Mouse (Mus musculus) gastrocnemius, adult 2 months (tissue): ENCODE measurements around the gene Adgrd1. TPM values are rescaled to one million over a fixed set of nuclear protein-coding genes. Genes with fewer than 3 reads are reported as not detected.

Experiments
- DNase-seq: peaks from one replicate; pipeline ENCODE4 v3.0.0; 2022
- H3K27ac ChIP-seq: fragments of 200-600 bp; 2 replicates; pipeline ENCODE4 v1.8.1; 2022; ENCODE audit warnings: mild to moderate bottlenecking
- H3K4me3 ChIP-seq: fragments of 200-600 bp; 2 replicates; pipeline ENCODE4 v1.8.1; 2022; ENCODE audit warnings: mild to moderate bottlenecking, moderate library complexity
- CTCF ChIP-seq: fragments of 200-600 bp; IDR thresholded peaks from 2 replicates; pipeline ENCODE4 v1.8.1; 2022; ENCODE audit warnings: antibody characterized with exemption, mild to moderate bottlenecking, moderate library complexity
- intact Hi-C: fragments of 180-260 bp; cut with DNase I; formaldehyde crosslinking; loops from one replicate; pipeline ENCODE4 v1.15.1; 2025
- long read RNA-seq, 2 experiments: library from polyadenylated mRNA; stranded (forward); transcript quantifications; one replicate each; pipeline ENCODE4 v2.0.0; 2021
- total RNA-seq, 2 experiments: library from RNA; stranded (reverse); gene quantifications; 2 replicates each; pipeline ENCODE4 v1.2.3; 2021

Gene Adgrd1
- total RNA-seq: 1 to 10 TPM; 5.6 to 6.0 TPM
- long read RNA-seq, experiment 1, partial matches to known transcripts: 3 of 4 reads
- long read RNA-seq, experiment 1, other reads (novel, unspliced or antisense): 1 of 4 reads
- long read RNA-seq, experiment 2, partial matches to known transcripts: 1 of 1 reads
- long read RNA-seq, experiment 2, other reads (novel, unspliced or antisense): 0 of 1 reads

DNA sequence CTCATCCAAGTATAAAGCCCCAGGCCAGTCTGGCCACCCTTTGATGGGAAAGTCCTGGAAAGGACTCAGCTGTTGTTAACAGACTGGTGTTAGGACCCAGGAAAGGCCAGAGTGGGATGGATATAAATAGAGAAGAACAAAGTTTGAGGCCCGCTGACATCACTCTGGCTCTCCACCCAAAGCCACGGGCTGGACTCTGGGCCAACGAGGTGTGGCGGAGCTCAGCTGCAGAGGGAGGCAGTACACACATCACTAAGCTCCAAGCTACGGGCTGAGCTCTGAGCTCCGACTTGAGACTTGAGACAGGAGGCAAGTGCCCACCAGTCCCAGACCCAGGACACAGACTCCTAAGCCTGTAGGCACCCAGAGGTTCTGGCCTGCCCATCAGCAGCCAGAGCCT lies at the start of gene Adgrd1:
Gene Adgrd1, plus strand, starts transcription at position 240 of the 400 bp plus-strand sequence.
- TF ChIP-seq CTCF: no peak
- Histone ChIP-seq H3K27ac (peak within 1 kb of the TSS; percentile 84), H3K4me3 (peak within 1 kb of the TSS; percentile 68)
- intact Hi-C loops: no loop called here
- DNase-seq: peak; percentile 86

DNA sequence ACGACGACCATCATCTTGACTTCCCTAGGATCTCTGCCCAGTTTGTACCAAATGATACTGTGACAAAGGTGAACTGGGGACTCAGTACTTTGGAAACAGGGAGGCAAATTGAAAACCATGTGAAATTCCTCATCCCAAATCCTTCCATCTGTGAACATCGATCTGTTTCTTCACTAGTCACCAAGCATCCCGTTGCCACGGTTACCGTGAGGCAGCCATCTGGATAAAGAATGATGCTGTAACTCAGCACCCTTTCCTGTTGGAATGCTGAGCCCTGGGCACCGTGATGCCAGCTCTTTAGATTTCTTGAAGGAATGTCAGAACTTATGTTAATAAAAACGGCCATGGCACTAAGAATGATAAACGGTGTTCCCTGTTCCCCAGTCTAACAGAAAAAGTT lies 47.2 kb upstream of the Adgrd1 start:
- no peak for TF ChIP-seq CTCF
- no peak overlapping the region for H3K27ac ChIP-seq
- DNase-seq: no peak
- intact Hi-C loops: no loop called here
- no peak overlapping the region for H3K4me3 ChIP-seq

DNA sequence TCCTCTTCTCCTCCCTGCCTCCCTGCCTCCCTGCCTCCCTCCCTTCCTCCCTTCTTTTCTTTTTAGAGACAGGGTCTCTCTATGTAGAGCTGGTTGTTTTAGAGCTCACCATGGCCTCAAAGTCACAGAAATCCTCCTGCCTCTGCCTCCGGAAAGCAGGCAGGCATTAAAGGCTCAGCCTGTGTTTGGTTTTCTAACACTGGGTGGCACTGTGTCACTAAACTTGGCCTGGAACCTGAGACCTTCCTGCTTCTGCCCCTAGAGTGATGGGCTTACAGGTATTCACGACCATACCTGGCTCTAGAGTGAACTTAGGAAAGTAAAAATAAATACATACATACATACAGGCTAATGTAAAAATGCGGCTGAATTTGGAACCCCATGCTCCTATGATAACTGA lies 44.6 kb upstream of the Adgrd1 start:
- no peak for DNase-seq
- Histone ChIP-seq H3K27ac (no peak overlapping the region), H3K4me3 (no peak overlapping the region)
- intact Hi-C loops: no loop called here
- TF ChIP-seq CTCF: no peak

DNA sequence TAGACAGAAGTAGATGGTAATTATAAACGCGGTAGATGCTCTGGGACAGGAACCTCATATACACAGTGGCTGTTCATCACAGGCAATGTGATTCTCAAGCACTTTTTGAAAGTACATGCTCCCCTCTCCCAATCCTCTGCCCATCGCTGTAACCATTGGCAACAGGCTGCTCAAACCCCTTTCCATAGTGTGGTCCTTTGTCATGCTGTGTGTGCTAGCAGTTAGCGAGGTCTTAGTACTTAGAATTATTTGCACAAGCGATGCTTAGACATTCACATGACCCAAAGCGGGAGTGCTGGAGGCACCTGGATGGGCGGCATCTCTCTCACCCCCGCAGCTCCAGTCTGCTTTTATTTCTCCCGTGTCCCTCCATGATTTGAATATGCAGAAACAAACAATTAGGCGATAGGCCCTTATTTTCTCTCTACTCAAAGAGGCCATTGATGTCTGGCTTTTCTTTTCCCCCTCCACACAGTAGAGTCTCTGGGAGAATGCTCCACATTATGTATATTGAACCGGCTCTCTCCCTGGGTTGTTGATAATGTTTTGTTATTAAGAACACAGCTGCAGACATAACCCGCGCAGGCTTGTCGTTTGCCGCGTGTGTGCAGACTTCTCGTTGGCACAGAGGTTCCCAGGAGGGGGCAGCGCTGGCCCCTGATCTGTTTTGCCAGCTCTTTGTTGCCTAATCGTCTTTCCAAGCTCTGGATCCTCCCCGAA lies 43.8 kb upstream of the Adgrd1 start:
- Histone ChIP-seq H3K4me3 (no peak overlapping the region), H3K27ac (no peak overlapping the region)
- intact Hi-C loops: no loop called here
- TF ChIP-seq CTCF: no peak
- DNase-seq: no peak

DNA sequence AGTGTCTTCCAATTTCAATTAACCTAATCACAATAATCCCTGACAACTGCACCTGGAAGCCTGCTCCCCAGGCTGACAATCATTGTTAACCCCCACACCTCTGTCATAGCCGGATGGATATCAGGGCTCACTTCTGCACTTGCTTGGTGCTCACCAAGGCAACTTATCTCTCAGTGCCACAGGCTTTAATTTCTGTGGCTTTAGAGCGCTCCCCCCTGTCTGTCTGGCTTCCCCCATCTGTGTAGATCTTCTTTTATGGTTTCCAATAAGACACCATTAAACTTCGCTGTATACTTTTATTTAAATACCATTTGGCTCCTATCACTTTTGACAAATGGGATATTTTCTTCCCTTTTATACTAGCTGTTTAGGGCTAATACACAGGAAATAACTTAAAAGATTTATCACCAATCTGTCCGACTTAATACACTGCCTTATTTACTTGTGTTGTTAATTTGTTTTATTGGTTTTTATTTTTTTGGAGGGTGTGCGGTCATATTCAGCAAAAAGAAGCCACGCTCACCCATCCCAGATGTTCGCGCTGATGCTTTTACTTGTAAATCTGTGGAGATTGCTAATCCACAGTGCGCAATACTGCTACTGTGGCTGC lies 41.8 kb upstream of the Adgrd1 start:
- H3K27ac ChIP-seq: no peak overlapping the region
- no peak for DNase-seq
- intact Hi-C loops: no loop called here
- TF ChIP-seq CTCF: no peak
- no peak overlapping the region for H3K4me3 ChIP-seq

DNA sequence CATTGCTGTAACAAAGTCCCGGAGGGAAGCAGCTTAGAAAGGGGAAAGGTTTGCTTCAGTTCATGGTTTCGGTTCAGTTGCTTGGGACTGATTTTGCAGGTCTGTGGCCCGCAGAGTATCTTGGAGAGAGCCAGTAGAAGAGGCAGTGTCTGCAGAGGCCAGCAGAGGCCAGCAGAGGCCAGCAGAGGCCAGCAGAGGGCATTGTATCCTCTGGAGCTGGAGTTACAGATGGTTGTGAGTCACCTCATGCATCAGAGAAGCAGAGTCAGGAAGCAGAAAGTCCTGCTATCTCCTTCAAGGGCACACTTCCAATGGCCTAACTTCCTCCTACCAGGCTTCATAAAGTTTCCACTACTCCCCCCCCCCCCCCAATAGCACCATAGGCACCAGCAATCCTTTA lies 37.4 kb upstream of the Adgrd1 start:
- no peak for DNase-seq
- intact Hi-C loops: no loop called here
- Histone ChIP-seq H3K27ac (no peak overlapping the region), H3K4me3 (no peak overlapping the region)
- TF ChIP-seq CTCF: peak; percentile 10; the same call in 1 of the 2 replicates

DNA sequence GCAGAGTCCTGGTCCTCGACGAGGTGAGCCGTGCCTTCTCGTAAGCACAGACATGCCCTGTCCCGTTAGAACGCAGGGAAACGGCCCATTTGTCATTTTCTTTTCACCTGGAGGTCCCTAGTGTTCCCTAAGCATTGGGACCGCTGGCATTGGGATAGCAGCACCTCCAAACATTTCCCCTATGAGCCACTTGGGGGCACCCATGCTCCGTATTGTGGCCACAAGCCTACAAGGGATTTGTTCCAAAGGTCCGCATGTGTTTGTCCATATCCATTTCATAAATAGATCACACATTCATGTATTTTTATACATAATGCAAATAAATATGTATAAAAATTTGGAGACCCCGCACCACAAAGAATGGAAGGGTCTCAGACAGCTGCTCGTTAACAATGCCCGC lies 35.0 kb upstream of the Adgrd1 start:
- Histone ChIP-seq H3K4me3 (no peak overlapping the region), H3K27ac (no peak overlapping the region)
- DNase-seq: peak; percentile 58
- peak; percentile 64 for TF ChIP-seq CTCF
- intact Hi-C loops: loop anchor here (10.0 kb wide), 1 partner anchor 113 kb away; no protein-coding TSS in a partner anchor

DNA sequence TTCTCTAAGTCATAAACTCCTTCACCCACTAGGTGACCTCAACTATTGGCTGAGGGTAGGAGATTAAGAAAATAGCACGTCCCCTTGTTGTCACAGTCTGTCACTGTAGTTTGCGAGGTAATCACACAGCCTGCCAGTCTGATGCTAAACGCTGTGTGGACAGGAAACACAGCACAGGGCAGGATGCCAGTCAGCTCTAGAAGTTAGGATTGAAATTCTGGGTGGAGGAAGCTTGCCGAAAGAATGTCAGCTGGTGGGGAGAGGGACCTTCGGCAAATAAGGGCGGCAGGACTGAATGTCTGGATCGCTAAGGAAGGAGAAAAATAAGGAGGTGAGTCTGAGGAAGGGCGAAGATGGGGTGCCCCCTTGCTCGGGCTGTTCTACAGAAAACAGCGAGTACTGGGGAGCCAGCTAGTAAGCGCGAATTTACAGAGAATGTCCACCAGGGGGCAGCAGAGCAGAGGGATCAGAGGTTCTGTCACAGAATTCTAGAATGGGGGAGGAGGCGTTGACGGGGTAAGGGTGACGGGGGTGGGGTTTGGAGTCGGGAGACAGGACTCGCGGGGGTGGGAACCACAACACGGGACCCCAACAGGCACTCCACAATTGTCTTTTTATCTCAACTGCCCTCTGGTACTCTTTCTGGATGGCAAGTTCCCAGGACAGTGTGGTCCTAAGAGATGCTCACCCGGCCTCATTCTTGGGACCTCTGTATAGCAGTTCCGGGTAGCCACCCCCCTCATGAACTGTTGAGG lies 33.3 kb upstream of the Adgrd1 start:
- H3K27ac ChIP-seq: 0 out of 2 replicates have a peak overlapping the region, but pooled peaks have one; percentile 4
- intact Hi-C loops: loop anchor here (2.0 to 10.0 kb wide), 2 partner anchors 112 to 524 kb away; no protein-coding TSS in a partner anchor
- TF ChIP-seq CTCF: peak; percentile 74
- peak overlapping the region; percentile 47 for H3K4me3 ChIP-seq
- DNase-seq: peak; percentile 84

DNA sequence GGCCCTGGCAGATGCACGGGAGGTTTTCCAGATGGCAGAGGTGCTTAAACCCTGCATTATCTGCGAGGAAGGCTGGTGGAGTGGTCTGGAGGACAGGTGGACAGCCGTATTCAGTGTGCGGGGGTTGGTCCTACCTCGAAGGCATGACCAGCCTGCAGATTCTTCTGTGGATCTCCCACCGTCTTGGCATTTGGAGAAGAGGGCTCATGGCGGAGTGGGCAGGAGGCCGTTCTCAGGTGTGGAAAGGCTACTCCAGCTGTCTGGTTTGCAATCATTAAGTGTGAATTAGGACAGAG lies 32.8 kb upstream of the Adgrd1 start:
- intact Hi-C loops: loop anchor here (2.0 to 10.0 kb wide), 2 partner anchors 111 to 523 kb away; no protein-coding TSS in a partner anchor
- H3K4me3 ChIP-seq: peak overlapping the region; percentile 47; the same call in 1 of the 2 replicates
- peak; percentile 21 for DNase-seq
- no peak for TF ChIP-seq CTCF
- 0 out of 2 replicates have a peak overlapping the region, but pooled peaks have one; percentile 4 for H3K27ac ChIP-seq

DNA sequence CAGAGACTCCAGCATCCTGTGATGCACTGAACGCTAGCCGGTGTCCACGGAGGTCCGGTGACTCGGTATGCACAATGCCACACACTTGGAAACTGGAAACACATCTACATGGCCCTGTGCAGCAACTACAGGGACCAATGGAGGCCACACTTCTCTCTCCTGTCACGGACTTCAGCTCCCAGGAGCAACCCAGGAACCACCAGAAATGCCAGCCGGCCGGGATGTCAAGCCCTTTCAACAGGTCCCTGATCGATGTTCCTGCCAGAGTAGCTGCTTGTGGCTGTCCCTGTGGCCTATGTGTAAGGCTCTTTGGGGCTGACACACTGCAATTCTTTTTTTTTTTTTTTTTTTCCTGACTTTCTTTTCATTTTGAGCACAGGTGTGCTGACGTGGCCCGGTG lies 32.4 kb upstream of the Adgrd1 start:
- intact Hi-C loops: loop anchor here (10.0 kb wide), 1 partner anchor 111 kb away; no protein-coding TSS in a partner anchor
- no peak for TF ChIP-seq CTCF
- Histone ChIP-seq H3K27ac (no peak overlapping the region), H3K4me3 (no peak overlapping the region)
- DNase-seq: no peak

DNA sequence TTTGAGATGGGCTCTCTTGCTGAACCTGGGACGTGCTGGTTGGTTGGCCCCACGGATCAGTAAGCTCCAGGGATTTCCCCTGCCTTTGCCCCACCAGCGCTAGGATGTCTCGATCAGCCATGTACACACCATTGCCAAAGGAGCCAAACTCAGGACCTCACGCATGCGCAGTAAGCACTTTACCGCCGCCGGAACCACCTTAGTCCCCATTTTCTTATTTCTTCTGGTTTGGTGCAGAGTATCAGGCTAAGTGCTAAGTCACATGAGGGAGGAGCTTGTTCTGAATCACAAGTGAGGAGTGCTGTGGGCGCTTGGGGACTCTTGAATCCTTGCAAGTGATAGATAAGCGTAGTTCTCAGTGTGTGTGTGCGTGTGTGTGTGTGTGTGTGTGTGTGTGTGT lies 31.2 kb upstream of the Adgrd1 start:
- H3K4me3 ChIP-seq: no peak overlapping the region
- no peak for TF ChIP-seq CTCF
- DNase-seq: peak; percentile 21
- intact Hi-C loops: loop anchor here (10.0 kb wide), 1 partner anchor 110 kb away; no protein-coding TSS in a partner anchor
- peak overlapping the region; percentile 79 for H3K27ac ChIP-seq

DNA sequence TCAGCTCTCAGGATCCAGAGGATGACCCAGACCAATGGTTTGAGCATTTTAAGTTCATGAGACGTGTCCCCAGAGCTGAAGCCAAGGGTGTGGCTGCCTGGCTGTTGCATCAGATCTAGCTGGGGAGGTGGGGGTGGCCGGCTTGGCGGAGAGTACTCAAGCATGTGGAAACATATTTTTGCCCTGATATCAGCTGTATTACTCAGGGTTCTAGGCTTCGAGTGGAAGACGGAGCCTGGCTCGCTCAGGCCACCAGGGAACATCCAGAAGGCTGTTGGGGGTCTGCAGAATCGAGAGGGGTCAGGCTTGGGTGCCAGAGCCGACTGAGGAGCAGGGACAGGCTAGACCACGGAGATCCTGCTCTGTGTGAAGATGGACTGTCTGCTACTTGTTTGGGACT lies 30.6 kb upstream of the Adgrd1 start:
- no peak overlapping the region for H3K4me3 ChIP-seq
- no peak for TF ChIP-seq CTCF
- intact Hi-C loops: loop anchor here (10.0 kb wide), 1 partner anchor 109 kb away; no protein-coding TSS in a partner anchor
- H3K27ac ChIP-seq: peak overlapping the region; percentile 79
- peak; percentile 85 for DNase-seq
